Mouse (Mus musculus) ovary, adult 18-20 months (tissue): Measurements from ENCODE around the gene Phf6.
"Not testable (repeated sequence)": the region's sequence is repeated elsewhere in the genome, so short reads cannot be mapped to it uniquely, and the experiment has no call there.

Experiments
- DNase-seq: peaks from one replicate; pipeline ENCODE4 v3.0.0; 2022; ENCODE audit warnings: low spot score, mixed read lengths

Phf6 gene

GRCm38 (mm10) chrX:52978576-52978975 lies 66.5 kb downstream of the Phf6 start:
- DNase-seq: no peak

DNA sequence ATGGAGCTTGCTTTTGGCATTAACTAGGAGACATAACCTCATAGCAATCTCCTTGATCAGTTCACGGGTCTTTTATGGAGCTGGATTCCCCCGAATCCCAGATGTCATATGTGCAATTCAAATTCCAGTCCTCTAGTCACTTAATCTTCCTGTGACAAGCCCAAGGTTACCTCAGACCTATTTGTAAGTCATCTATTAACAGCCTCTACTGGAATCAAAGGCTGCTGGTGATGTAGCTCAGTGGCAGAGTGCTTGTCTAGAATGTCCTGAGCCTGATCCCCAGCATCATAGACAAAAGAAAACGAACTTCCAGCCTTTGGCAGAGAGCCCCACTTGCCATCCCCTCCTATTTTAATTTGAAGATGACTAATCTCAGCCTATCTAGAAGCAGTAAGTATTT lies 69.3 kb downstream of the Phf6 start:
- no peak for DNase-seq

DNA sequence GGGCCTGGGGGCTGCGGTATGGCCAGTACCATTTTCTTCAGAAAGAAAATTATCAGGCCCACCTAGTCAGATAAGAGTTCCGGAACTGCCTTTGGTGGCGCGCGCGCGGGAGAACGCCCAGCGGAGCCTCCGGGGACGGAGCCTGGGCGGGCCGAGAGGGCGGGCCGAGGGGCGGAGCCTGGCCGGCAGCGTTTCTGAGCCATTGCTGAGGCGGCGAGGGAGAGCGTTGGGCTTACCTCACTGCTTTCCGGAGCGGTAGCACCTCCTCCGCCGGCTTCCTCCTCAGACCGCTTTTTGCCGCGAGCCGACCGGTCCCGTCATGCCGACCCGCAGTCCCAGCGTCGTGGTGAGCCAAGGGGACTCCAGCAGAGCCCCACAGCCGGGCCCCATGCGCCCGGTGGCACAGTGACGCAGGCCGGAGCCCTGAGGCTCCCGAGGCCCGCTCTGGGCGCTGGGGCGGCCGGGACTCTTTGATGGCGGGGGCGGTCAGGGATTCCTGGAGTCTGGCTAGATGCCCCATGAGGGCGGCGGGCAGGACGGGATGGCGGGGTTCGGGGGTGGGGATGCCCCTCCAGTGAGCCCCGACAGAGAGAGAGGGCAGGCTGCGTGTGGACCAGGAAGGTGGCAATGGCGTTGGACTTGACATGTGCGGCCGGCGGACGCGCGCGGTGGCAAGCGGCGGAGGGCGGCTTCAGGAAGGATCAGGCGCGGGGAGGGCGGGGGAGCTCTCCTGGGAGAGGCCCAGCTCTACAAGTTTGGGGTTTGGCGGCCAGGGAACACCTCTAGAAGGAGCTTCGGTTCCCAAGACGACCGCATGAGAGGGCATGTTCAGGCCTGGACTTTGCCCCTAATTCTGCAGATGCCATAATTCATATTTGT lies 76.1 kb downstream of the Phf6 start, which contains the start of gene Hprt:
Gene Hprt (plus strand): TSS at position 233 of the 879 bp plus-strand sequence.
- DNase-seq: peak; percentile 74

GRCm38 (mm10) chrX:52994726-52995125 lies 82.7 kb downstream of the Phf6 start:
- DNase-seq: not testable (repeated sequence)

GRCm38 (mm10) chrX:53004887-53005286 lies 92.8 kb downstream of the Phf6 start:
- not testable (repeated sequence) for DNase-seq

GRCm38 (mm10) chrX:53006062-53006461 lies 94.0 kb downstream of the Phf6 start:
- DNase-seq: no peak
